Mouse (Mus musculus) CD4-positive, CD25-positive, alpha-beta regulatory T cell, adult 2 months (primary cell): ENCODE data around the gene Med22.

Source experiments
- DNase-seq: peaks from one replicate; pipeline ENCODE4 v3.0.0-alpha.2; 2012; ENCODE audit warnings: low read depth, low spot score

Med22 gene

DNA sequence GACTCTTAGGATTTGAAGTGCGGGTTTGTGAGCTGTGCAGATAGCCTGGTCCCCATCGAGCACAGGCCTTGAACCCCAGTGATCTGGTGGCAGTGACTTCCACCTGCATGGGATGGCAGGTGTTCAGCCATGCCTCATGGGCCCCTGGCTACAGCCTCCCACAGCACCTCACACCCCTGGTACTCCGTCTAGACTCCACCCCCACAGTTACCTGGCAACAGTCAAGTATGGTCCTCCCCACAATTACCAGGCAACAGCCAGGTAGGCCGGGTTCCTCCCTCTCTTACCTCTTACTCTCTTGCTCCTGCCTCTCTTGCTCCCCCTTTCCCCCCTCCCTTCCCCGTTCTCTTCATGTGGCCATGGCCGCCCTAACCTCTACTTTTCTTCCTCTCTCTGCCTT is 39.8 kb downstream of the Med22 start:
- no peak for DNase-seq

DNA sequence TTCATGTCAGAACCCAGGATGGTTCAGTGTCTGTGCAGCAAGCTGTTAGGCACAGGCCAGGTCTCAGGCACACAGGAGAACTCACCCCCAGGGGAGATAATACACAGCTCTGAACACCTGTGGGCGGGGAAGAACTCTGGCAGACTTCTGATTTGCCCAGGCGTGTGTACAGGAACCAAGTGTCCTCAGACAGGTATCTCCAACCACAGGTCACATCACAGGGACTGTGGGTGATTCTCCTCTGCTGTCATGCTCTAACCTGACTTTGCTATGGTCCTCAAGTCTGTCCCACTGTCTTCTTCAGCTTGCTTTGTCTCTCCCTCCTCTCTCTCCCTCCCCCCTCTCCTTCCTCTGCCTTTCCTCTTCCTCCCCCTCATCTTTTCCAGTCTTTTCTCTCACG is 45.6 kb downstream of the Med22 start, which contains the start of gene Abo:
Abo (minus strand) TSS at position 101 of the 400 bp plus-strand sequence.
- no peak for DNase-seq

DNA sequence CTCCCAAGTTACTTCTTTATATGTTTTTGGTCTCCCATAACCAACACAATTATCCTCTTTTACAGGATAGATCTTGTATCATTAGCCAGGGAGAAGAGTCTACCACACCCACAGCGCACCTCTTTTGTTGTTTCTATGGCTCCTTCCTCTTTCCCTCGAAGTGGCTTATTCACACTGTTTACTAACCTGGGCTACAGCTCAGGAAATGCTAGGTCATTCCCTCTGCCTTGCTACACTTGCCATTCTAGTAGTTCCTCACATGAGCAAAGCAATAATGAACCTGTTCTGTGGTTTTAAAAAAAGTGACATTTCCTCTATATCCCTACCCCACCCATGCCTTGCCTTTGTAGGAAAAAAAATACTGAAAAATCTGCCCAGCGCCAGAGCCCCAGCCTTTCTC is 47.6 kb downstream of the Med22 start:
- no peak for DNase-seq
